Mouse (Mus musculus) adrenal gland, adult 18-20 months (tissue): Measurements from ENCODE around the gene Iqck. TPM values are rescaled to one million over a fixed set of nuclear protein-coding genes. Genes with fewer than 3 reads are reported as not detected.

Experiments
- DNase-seq, 2 experiments: peaks; one replicate each; pipeline ENCODE4 v3.0.0; 2021 to 2022; ENCODE audit warnings: low spot score in 2 of 2
- total RNA-seq, 2 experiments: library from RNA; stranded (reverse); gene quantifications; 1 replicate in 1 of 2; 2 replicates in 1 of 2; pipeline ENCODE4 v1.2.3; 2021

Iqck gene
- total RNA-seq, 2 experiments from 2014 or later: 12.1 to 33.9 TPM

- DNase-seq: no peak
These were observed 91.7 kb downstream of the Iqck start for GRCm38 (mm10) chr7:118947241-118947640.

- no peak for DNase-seq
These were observed 93.2 kb downstream of the Iqck start for GRCm38 (mm10) chr7:118948677-118949282.

- DNase-seq: no peak
These were observed 94.2 kb downstream of the Iqck start for GRCm38 (mm10) chr7:118949749-118950148.

- no peak for DNase-seq
These were observed 98.2 kb downstream of the Iqck start for GRCm38 (mm10) chr7:118953626-118954282.

- DNase-seq: no peak
These were observed 99.4 kb downstream of the Iqck start for GRCm38 (mm10) chr7:118954968-118955367.

GRCm38 (mm10) chr7:118956616-118957246 is 101.2 kb downstream of the Iqck start:
- DNase-seq: no peak

GRCm38 (mm10) chr7:118959209-118959608 is 103.7 kb downstream of the Iqck start:
- DNase-seq: no peak

- no peak for DNase-seq
These were observed 109.2 kb downstream of the Iqck start for GRCm38 (mm10) chr7:118964777-118965176.

- peak in 1 of 2 experiments; percentile 36 for DNase-seq
These were observed 109.6 kb downstream of the Iqck start for GRCm38 (mm10) chr7:118965198-118965597.

- DNase-seq: no peak
These were observed 113.3 kb downstream of the Iqck start for GRCm38 (mm10) chr7:118968870-118969269.

GRCm38 (mm10) chr7:118971499-118971898 is 115.9 kb downstream of the Iqck start:
- no peak for DNase-seq

- DNase-seq: no peak
These were observed 116.8 kb downstream of the Iqck start for GRCm38 (mm10) chr7:118972306-118972705.

- no peak for DNase-seq
These were observed 117.8 kb downstream of the Iqck start for GRCm38 (mm10) chr7:118973377-118973776.

GRCm38 (mm10) chr7:118975837-118976236 is 120.3 kb downstream of the Iqck start:
- DNase-seq: no peak

- no peak for DNase-seq
These were observed 121.0 kb downstream of the Iqck start for GRCm38 (mm10) chr7:118976414-118977166.

- DNase-seq: no peak
These were observed 121.6 kb downstream of the Iqck start for GRCm38 (mm10) chr7:118977167-118977543.

- no peak for DNase-seq
These were observed 123.6 kb downstream of the Iqck start for GRCm38 (mm10) chr7:118979121-118979520.

- DNase-seq: peak in 1 of 2 experiments; percentile 18
These were observed 124.2 kb downstream of the Iqck start for GRCm38 (mm10) chr7:118979708-118980107.

- DNase-seq: peak in 1 of 2 experiments; percentile 22
These were observed 125.8 kb downstream of the Iqck start for GRCm38 (mm10) chr7:118981346-118981745.

GRCm38 (mm10) chr7:118981831-118982230 is 126.3 kb downstream of the Iqck start:
- DNase-seq: no peak

- DNase-seq: no peak
These were observed 127.0 kb downstream of the Iqck start for GRCm38 (mm10) chr7:118982586-118982985.

- DNase-seq: peak; percentile 66 to 69
These were observed 128.4 kb downstream of the Iqck start for GRCm38 (mm10) chr7:118983961-118984360.
